Mouse (Mus musculus) adrenal gland, adult 18-20 months (tissue): ENCODE results near the gene Rcan1. TPM values are rescaled to one million over a fixed set of nuclear protein-coding genes. Genes with fewer than 3 reads are reported as not detected.

Source experiments
- DNase-seq, 2 experiments: peaks; one replicate each; pipeline ENCODE4 v3.0.0; 2021 to 2022; ENCODE audit warnings: low spot score in 2 of 2
- total RNA-seq, 2 experiments: library from RNA; stranded (reverse); gene quantifications; 1 replicate in 1 of 2; 2 replicates in 1 of 2; pipeline ENCODE4 v1.2.3; 2021

The Rcan1 gene
- total RNA-seq, 2 experiments from 2014 or later, result 14.8 to 26.7 TPM

DNA sequence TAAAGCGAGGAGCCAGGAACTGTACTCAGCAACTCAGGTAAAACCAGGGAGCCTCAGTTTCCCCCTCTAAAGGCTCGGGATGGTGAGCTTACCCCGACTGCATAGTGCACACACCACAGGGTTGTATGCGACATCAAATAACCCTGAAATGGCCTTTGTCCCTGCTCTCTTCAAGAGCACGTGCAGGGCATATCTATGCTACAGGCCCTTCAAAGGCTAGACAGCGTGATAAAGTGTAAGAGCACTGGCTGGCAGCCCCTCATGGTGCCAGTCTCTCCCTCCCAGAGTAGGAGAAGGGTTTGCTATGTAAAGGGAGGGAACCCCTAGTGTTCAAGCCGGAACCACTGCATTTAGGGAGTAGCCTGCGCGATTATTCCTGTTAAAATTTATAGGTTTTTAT, 113.6 kb downstream of the Rcan1 start:
- DNase-seq, result no peak

GRCm38 (mm10) chr16:92355982-92356381, 114.7 kb downstream of the Rcan1 start:
- DNase-seq, result no peak

DNA sequence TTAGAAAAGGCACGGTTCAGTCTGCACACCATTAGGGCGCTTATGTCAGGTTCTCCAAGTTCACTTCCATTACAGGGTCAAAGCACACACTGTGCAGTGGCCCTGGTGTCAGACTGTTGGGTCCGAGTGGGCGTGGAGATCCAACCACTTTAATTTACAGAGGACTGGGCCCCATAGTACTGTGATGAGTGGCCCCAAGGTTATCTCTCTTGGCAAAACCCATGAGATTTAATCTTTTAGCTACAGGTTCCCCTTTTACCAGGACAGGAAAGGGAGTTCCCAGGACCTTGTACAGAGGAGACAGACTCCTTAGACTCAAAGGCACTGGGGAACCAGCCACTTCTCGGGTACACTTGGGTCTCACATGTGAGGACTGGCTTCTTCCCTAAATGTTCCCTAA, 115.3 kb downstream of the Rcan1 start:
- no peak for DNase-seq

DNA sequence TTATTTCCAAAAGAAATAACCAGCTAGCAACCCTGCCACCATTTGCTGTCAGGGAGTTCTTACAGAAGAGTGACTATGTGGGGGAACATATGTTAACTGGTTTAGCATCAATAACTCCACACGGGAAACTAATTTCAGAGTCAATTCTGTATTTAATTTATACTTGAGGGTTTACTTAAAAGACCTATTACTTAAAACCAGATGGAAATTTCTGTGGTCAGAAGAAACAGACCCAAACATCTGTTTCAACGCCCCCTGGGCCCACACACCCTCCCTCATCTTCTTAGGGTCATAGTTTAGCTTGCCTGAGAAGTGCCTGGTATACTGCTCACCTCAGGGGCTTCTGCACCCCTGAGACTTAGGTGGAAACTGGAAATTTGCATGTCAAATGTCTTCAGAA, 116.8 kb downstream of the Rcan1 start:
- DNase-seq, result no peak

GRCm38 (mm10) chr16:92353295-92353694, 117.4 kb downstream of the Rcan1 start:
- no peak for DNase-seq

DNA sequence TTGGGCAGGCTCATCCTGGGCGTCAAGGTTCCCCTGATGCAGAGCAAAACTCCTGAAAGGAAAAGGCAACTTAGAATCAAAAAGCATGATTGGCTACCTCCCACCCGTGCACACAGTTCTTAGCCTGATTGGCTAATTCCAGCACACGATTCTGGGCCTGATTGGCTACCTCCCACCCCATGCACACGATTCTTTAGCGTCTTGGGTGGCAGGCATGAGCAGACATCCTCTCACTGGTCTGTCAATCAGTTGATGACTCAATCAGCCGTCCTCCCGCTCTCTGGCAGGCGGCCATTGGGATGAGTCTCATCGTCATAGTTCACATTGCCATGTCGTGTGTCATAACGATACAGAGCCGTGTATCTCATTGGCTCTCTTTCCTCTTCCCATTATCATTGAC, 121.7 kb downstream of the Rcan1 start:
- peak; percentile 70 to 73 for DNase-seq

DNA sequence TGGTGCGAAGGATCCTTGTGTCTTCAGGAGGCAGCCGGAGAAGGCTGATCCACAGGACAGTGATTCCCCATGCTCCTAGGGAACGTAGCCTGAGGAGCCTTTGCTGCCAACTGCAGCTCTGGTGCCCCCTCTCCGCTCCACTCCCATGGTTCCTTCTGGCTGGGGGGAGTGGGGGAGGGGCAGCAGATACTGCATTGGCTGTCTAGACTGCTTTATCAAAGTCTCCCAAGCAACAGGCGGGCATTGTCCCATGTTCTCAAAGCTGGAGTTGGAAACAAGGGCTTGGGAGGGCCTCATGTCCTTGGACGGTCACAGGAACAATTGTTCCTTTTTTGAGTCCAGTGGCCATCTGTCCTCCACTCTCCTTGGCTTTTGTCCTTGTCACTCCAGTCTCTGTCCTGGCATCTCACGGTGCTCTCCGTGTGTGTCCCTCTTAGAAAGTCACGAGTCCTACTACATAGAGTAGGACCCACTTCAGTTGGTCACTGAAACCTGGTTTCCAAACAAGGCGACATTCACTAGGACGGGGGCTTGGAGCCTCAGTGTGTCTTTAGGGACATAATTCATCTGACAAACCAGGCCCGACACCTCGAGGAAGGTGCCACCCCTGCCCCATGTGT, 124.3 kb downstream of the Rcan1 start:
- DNase-seq, result peak in 1 of 2 experiments; percentile 11

DNA sequence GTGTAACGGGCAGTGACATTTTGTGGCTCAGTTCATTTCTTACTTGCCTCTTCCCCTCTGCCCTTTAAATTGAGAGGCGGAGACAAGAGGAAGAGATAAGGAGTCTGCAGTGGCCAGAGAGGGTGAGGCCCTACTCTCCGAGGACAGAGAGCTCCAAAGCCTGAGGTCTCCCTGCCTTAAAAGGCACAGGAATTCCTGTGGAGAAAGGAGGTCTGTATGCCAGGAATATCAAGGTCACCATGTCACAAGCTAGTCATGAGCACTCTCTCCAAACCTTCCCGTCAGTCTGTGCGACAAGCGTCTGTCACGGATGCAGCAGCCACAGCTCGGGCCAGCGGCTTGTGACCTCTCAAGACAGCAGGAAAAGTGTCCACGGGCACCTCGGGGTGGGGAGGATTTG, 125.5 kb downstream of the Rcan1 start:
- DNase-seq, result peak; percentile 32 to 40

Other genes starting within 250 kb of the Rcan1 start
- not detected for gene Kcne2, start 178.5 kb downstream of the Rcan1 start, total RNA-seq
- gene Smim11, start 169.6 kb downstream of the Rcan1 start, total RNA-seq, result 10 to 100 TPM; 61.5 TPM
- gene Fam243, start 149.4 kb downstream of the Rcan1 start, total RNA-seq, result not detected
- gene Kcne1, start 111.4 kb downstream of the Rcan1 start, total RNA-seq, result not detected
- gene Clic6, start 14.9 kb upstream of the Rcan1 start, total RNA-seq, result under 1 TPM; 0.10 to 0.29 TPM